10 mouse cellular contexts compared by ENCODE assay signal in genomic region chr11:87367865-87368580, GRCm38 (mm10). TPM values are rescaled to one million over a fixed set of nuclear protein-coding genes. Genes with fewer than 3 reads are reported as not detected.
DNase-seq lines count a peak whose midpoint lies in the region; ATAC-seq and TF ChIP-seq lines count a peak whose summit lies in the region.
"Had no signal": no experiment of that assay in that cellular context is flagged by ENCODE, and none has a peak within 500 bp of the region (broad histone marks: within the 10 kb centered on the region; RNA-seq: fewer than 3 reads in every experiment).

No protein-coding gene starts in this region.

- H3K9ac ChIP-seq in midbrain, postnatal 0 days (replicated peaks; ENCODE audit: low read length, poor library complexity, severe bottlenecking) = no peak overlapping the region
- no peak overlapping the region for H3K9ac ChIP-seq in midbrain, embryonic 11.5 days (ENCODE audit: low read length)
- peak overlapping the region; percentile 62 for H3K9ac ChIP-seq in liver, embryonic 14.5 days (replicated peaks)
- H3K9ac ChIP-seq: limb, embryonic 12.5 days had no signal

- no peaks in the 10 kb centered on the region for H3K4me1 ChIP-seq in midbrain, postnatal 0 days (ENCODE audit: insufficient read depth, low read length)
- no peaks in the 10 kb centered on the region for H3K4me1 ChIP-seq in midbrain, embryonic 11.5 days (ENCODE audit: control insufficient read depth, insufficient read depth, low read length)
- peaks cover 37 to 38% of the 10 kb centered on the region in 2 experiments for H3K4me1 ChIP-seq in liver, embryonic 14.5 days (replicated peaks; ENCODE audit: control insufficient read depth in 2 of 2, insufficient read depth in 2 of 2, low read length in 1 of 2)
- H3K4me1 ChIP-seq: limb, embryonic 12.5 days had no signal

- H3K9me3 ChIP-seq in midbrain, postnatal 0 days (ENCODE audit: low read length) = no peaks in the 10 kb centered on the region
- H3K9me3 ChIP-seq in midbrain, embryonic 11.5 days (ENCODE audit: control insufficient read depth, low read length) = no peaks in the 10 kb centered on the region
- no peaks in the 10 kb centered on the region for H3K9me3 ChIP-seq in liver, embryonic 14.5 days (ENCODE audit: control insufficient read depth, low read length)
- H3K9me3 ChIP-seq: limb, embryonic 12.5 days had no signal

- ATAC-seq in midbrain, postnatal 0 days (ENCODE audit: low FRiP score) = no peak
- ATAC-seq in midbrain, embryonic 11.5 days (ENCODE audit: low FRiP score) = no peak
- ATAC-seq in liver, embryonic 14.5 days (ENCODE audit: insufficient read depth) = peak; percentile 100

- H3K4me3 ChIP-seq in midbrain, postnatal 0 days (ENCODE audit: low read depth, low read length) = no peak overlapping the region
- H3K4me3 ChIP-seq in midbrain, embryonic 11.5 days (ENCODE audit: low read depth, low read length) = no peak overlapping the region
- no peak overlapping the region; a peak in 1 of 4 replicates for H3K4me3 ChIP-seq in liver, embryonic 14.5 days (ENCODE audit: insufficient read depth in 1 of 2, low read depth in 2 of 2, low read length in 2 of 2)
- H3K4me3 ChIP-seq: limb, embryonic 12.5 days had no signal

- no peaks in the 10 kb centered on the region for H3K27me3 ChIP-seq in midbrain, postnatal 0 days (ENCODE audit: insufficient read depth, low read length)
- H3K27me3 ChIP-seq in midbrain, embryonic 11.5 days (ENCODE audit: control insufficient read depth, insufficient read depth, low read length) = no peaks in the 10 kb centered on the region
- no peaks in the 10 kb centered on the region for H3K27me3 ChIP-seq in liver, embryonic 14.5 days (ENCODE audit: control insufficient read depth, insufficient read depth, low read length)

- 74% methylated on average over 9 of the region's 9 CpGs for WGBS in midbrain, postnatal 0 days
- WGBS in midbrain, embryonic 11.5 days = 85% methylated on average over 9 of the region's 9 CpGs
- 21% methylated on average over 9 of the region's 9 CpGs for WGBS in liver, embryonic 14.5 days (ENCODE audit: insufficient replicate concordance)

- no peaks in the 10 kb centered on the region for H3K36me3 ChIP-seq in midbrain, postnatal 0 days (ENCODE audit: insufficient read depth, low read length)
- no peaks in the 10 kb centered on the region for H3K36me3 ChIP-seq in midbrain, embryonic 11.5 days (ENCODE audit: control insufficient read depth, insufficient read depth, low read length)
- H3K36me3 ChIP-seq in liver, embryonic 14.5 days (replicated peaks; ENCODE audit: control insufficient read depth, insufficient read depth, low read depth) = no peaks in the 10 kb centered on the region
- H3K36me3 ChIP-seq: limb, embryonic 12.5 days had no signal

- no peak overlapping the region for H3K4me2 ChIP-seq in midbrain, postnatal 0 days (ENCODE audit: low read depth, low read length, poor library complexity, severe bottlenecking)
- H3K4me2 ChIP-seq in midbrain, embryonic 11.5 days = no peak overlapping the region
- peak overlapping the region; percentile 58 for H3K4me2 ChIP-seq in liver, embryonic 14.5 days (ENCODE audit: low read depth)
- H3K4me2 ChIP-seq: limb, embryonic 12.5 days had no signal

- intact Hi-C loops in left cerebral cortex, postnatal 36 days (cut with DNase I) = no loop called here

- no peak overlapping the region for H3K27ac ChIP-seq in midbrain, postnatal 0 days (ENCODE audit: low read depth, low read length)
- no peak overlapping the region for H3K27ac ChIP-seq in midbrain, embryonic 11.5 days (ENCODE audit: low read depth, low read length)
- H3K27ac ChIP-seq in liver, embryonic 14.5 days = peak overlapping the region; percentile 98
- H3K27ac ChIP-seq: limb, embryonic 12.5 days had no signal

- TF ChIP-seq CTCF in midbrain, postnatal 0 days (IDR thresholded peaks at IDR 0.05) = no peak
- TF ChIP-seq CTCF in liver, embryonic 14.5 days (IDR thresholded peaks at IDR 0.05; ENCODE audit: low read depth) = no peak

- peak; percentile 96 for TF ChIP-seq EP300 in liver, embryonic 14.5 days (IDR thresholded peaks at IDR 0.05; ENCODE audit: low read depth)

- DNase-seq in midbrain, postnatal 0 days (ENCODE audit: low spot score) = peak; percentile 65
- DNase-seq in midbrain, embryonic 11.5 days (ENCODE audit: low spot score, missing footprints) = no peak
- DNase-seq in embryo, embryonic 11 days = peak; percentile 11
- peak; percentile 90 to 93 (median 90) for DNase-seq in liver, embryonic 14.5 days (ENCODE audit: low read depth in 3 of 3, low spot score in 3 of 3)
- no peak for DNase-seq in ovary, postnatal 10 days (ENCODE audit: low spot score)
- DNase-seq in kidney, adult 18-20 months = no peak
- no peak for DNase-seq in left cerebral cortex, postnatal 36 days (ENCODE audit: low spot score in 2 of 2)
- DNase-seq: lung, postnatal 4 days; retina, postnatal 1 day had no signal

RNA-seq across cellular contexts. Expression of gene Ppm1e, which starts 9.2 kb away (rescaled TPM):
- total RNA-seq in midbrain, postnatal 0 days (2014; rRNA removed) = 78.4 and 102 TPM in 2 replicates
- 19.2 and 20.8 TPM in 2 replicates for polyA plus RNA-seq in midbrain, postnatal 0 days (2015; fragmentation: Nextera tagmentation; extraction: Ambion mirVana)
- 12.4 and 16.5 TPM in 2 replicates for polyA plus RNA-seq in midbrain, embryonic 11.5 days (2014; fragmentation: Nextera tagmentation; extraction: Ambion mirVana)
- polyA plus RNA-seq in liver, embryonic 14.5 days (2012; rRNA removed) = 1.6 and 2.0 TPM in 2 replicates
- 1.7 and 1.9 TPM in 2 replicates for polyA plus RNA-seq in liver, embryonic 14.5 days (2014; fragmentation: Nextera tagmentation; extraction: Ambion mirVana)
- total RNA-seq in left cerebral cortex, postnatal 36 days (2021) = 100 to 1,000 TPM; 146 to 158 TPM

RNA-seq across cellular contexts. Expression of gene Rad51c, which starts 36.7 kb away (rescaled TPM):
- total RNA-seq in midbrain, postnatal 0 days (2014; rRNA removed) = 2.0 and 2.4 TPM in 2 replicates
- 1.8 and 2.1 TPM in 2 replicates for polyA plus RNA-seq in midbrain, postnatal 0 days (2015; fragmentation: Nextera tagmentation; extraction: Ambion mirVana)
- polyA plus RNA-seq in midbrain, embryonic 11.5 days (2014; fragmentation: Nextera tagmentation; extraction: Ambion mirVana) = 13.6 and 15.7 TPM in 2 replicates
- polyA plus RNA-seq in liver, embryonic 14.5 days (2012; rRNA removed) = 2.0 and 4.0 TPM in 2 replicates
- polyA plus RNA-seq in liver, embryonic 14.5 days (2014; fragmentation: Nextera tagmentation; extraction: Ambion mirVana) = 4.3 and 4.4 TPM in 2 replicates
- 1 to 10 TPM; 3.5 to 4.4 TPM for total RNA-seq in left cerebral cortex, postnatal 36 days (2021)

RNA-seq across cellular contexts. Expression of gene Tex14, which starts 36.8 kb away (rescaled TPM):
- 0.66 and 4.0 TPM in 2 replicates for total RNA-seq in midbrain, postnatal 0 days (2014; rRNA removed)
- 0.31 and 0.35 TPM in 2 replicates for polyA plus RNA-seq in midbrain, postnatal 0 days (2015; fragmentation: Nextera tagmentation; extraction: Ambion mirVana)
- polyA plus RNA-seq in midbrain, embryonic 11.5 days (2014; fragmentation: Nextera tagmentation; extraction: Ambion mirVana) = 0.21 and 0.30 TPM in 2 replicates
- 0.01 and 0.06 TPM in 2 replicates for polyA plus RNA-seq in liver, embryonic 14.5 days (2012; rRNA removed)
- not detected in 2 replicates for polyA plus RNA-seq in liver, embryonic 14.5 days (2014; fragmentation: Nextera tagmentation; extraction: Ambion mirVana)
- under 1 TPM; 0.10 to 0.68 TPM for total RNA-seq in left cerebral cortex, postnatal 36 days (2021)

Comparison
In these comparisons a context has a peak if more than half of its experiments do, and no peak if none do; other contexts are left out.
1. DNase-seq: peak in midbrain, postnatal 0 days (single experiment), embryo, embryonic 11 days (single experiment) and liver, embryonic 14.5 days (3 of 3); none in midbrain, embryonic 11.5 days (single experiment), ovary, postnatal 10 days (single experiment), kidney, adult 18-20 months (single experiment) and left cerebral cortex, postnatal 36 days (0 of 2).